Mouse (Mus musculus): ENCODE results near the gene Isg20l2. TPM values are rescaled to one million over a fixed set of nuclear protein-coding genes. Genes with fewer than 3 reads are reported as not detected.

The Isg20l2 gene
- polyA plus RNA-seq, 1 experiment: 54.7 TPM

- Histone ChIP-seq H3K4me3 (ENCODE audit: insufficient read depth, low read length) (no peak overlapping the region), H3K4me1 (ENCODE audit: control insufficient read depth, insufficient read depth, low read length) (peaks cover 47% of the 10 kb centered on the region), H3K27ac (ENCODE audit: insufficient read depth, low read length) (peak overlapping the region; percentile 34; the same call in 1 of the 2 replicates)
- TF ChIP-seq CTCF (IDR thresholded peaks at IDR 0.05; ENCODE audit: borderline replicate concordance, insufficient read depth, low read length) (no peak), POLR2A (IDR thresholded peaks at IDR 0.05; ENCODE audit: low read depth, low read length) (no peak)
These were observed 15.8 kb downstream of the Isg20l2 start for GRCm38 (mm10) chr3:87945781-87946540.

GRCm38 (mm10) chr3:87946541-87946860 lies 16.4 kb downstream of the Isg20l2 start:
- Histone ChIP-seq H3K27ac (ENCODE audit: insufficient read depth, low read length) (peak overlapping the region; percentile 14), H3K4me3 (ENCODE audit: insufficient read depth, low read length) (no peak overlapping the region), H3K4me1 (ENCODE audit: control insufficient read depth, insufficient read depth, low read length) (peaks cover 45% of the 10 kb centered on the region)
- TF ChIP-seq CTCF (IDR thresholded peaks at IDR 0.05; ENCODE audit: borderline replicate concordance, insufficient read depth, low read length) (no peak), POLR2A (IDR thresholded peaks at IDR 0.05; ENCODE audit: low read depth, low read length) (no peak)

GRCm38 (mm10) chr3:87947056-87947810 lies 17.1 kb downstream of the Isg20l2 start:
- Histone ChIP-seq H3K4me3 (ENCODE audit: insufficient read depth, low read length) (no peak overlapping the region), H3K4me1 (ENCODE audit: control insufficient read depth, insufficient read depth, low read length) (peaks cover 38% of the 10 kb centered on the region), H3K27ac (ENCODE audit: insufficient read depth, low read length) (peak overlapping the region; percentile 14)
- TF ChIP-seq POLR2A (IDR thresholded peaks at IDR 0.05; ENCODE audit: low read depth, low read length): no peak; the same call in 1 of the 2 replicates
- TF ChIP-seq CTCF (IDR thresholded peaks at IDR 0.05; ENCODE audit: borderline replicate concordance, insufficient read depth, low read length): no peak

- H3K4me3 ChIP-seq (ENCODE audit: insufficient read depth, low read length): no peak overlapping the region
- TF ChIP-seq POLR2A (IDR thresholded peaks at IDR 0.05; ENCODE audit: low read depth, low read length) (no peak), CTCF (IDR thresholded peaks at IDR 0.05; ENCODE audit: borderline replicate concordance, insufficient read depth, low read length) (no peak)
- 0 out of 2 replicates have a peak overlapping the region, but pooled peaks have one; percentile 9 for H3K27ac ChIP-seq (ENCODE audit: insufficient read depth, low read length)
- peaks cover 37% of the 10 kb centered on the region for H3K4me1 ChIP-seq (ENCODE audit: control insufficient read depth, insufficient read depth, low read length)
These were observed 17.7 kb downstream of the Isg20l2 start for GRCm38 (mm10) chr3:87947811-87948199.

GRCm38 (mm10) chr3:87948378-87949265 lies 18.5 kb downstream of the Isg20l2 start, which contains the start of gene Crabp2:
TSS of gene Crabp2 (plus strand) at chr3:87948666.
- H3K4me3 ChIP-seq (ENCODE audit: insufficient read depth, low read length): peak within 1 kb of the TSS; percentile 28
- peak within 1 kb of the TSS; percentile 73 for H3K27ac ChIP-seq (ENCODE audit: insufficient read depth, low read length)
- peak; percentile 82 for TF ChIP-seq POLR2A (IDR thresholded peaks at IDR 0.05; ENCODE audit: low read depth, low read length)
- no peak for TF ChIP-seq CTCF (IDR thresholded peaks at IDR 0.05; ENCODE audit: borderline replicate concordance, insufficient read depth, low read length)
- peaks cover 37% of the 10 kb centered on the region for H3K4me1 ChIP-seq (ENCODE audit: control insufficient read depth, insufficient read depth, low read length)

- Histone ChIP-seq H3K27ac (ENCODE audit: insufficient read depth, low read length) (peak overlapping the region; percentile 73), H3K4me1 (ENCODE audit: control insufficient read depth, insufficient read depth, low read length) (peaks cover 32% of the 10 kb centered on the region), H3K4me3 (ENCODE audit: insufficient read depth, low read length) (peak overlapping the region; percentile 28)
- peak; percentile 21; the same call in 1 of the 2 replicates for TF ChIP-seq POLR2A (IDR thresholded peaks at IDR 0.05; ENCODE audit: low read depth, low read length)
- TF ChIP-seq CTCF (IDR thresholded peaks at IDR 0.05; ENCODE audit: borderline replicate concordance, insufficient read depth, low read length): no peak
These were observed 19.3 kb downstream of the Isg20l2 start for GRCm38 (mm10) chr3:87949266-87949954.

GRCm38 (mm10) chr3:87949955-87950515 lies 19.9 kb downstream of the Isg20l2 start:
- H3K4me1 ChIP-seq (ENCODE audit: control insufficient read depth, insufficient read depth, low read length): peaks cover 26% of the 10 kb centered on the region
- no peak for TF ChIP-seq CTCF (IDR thresholded peaks at IDR 0.05; ENCODE audit: borderline replicate concordance, insufficient read depth, low read length)
- no peak for TF ChIP-seq POLR2A (IDR thresholded peaks at IDR 0.05; ENCODE audit: low read depth, low read length)
- H3K27ac ChIP-seq (ENCODE audit: insufficient read depth, low read length): peak overlapping the region; percentile 22; the same call in 1 of the 2 replicates
- peak overlapping the region; percentile 8 for H3K4me3 ChIP-seq (ENCODE audit: insufficient read depth, low read length)

GRCm38 (mm10) chr3:87951946-87952345 lies 21.8 kb downstream of the Isg20l2 start:
- TF ChIP-seq CTCF (IDR thresholded peaks at IDR 0.05; ENCODE audit: borderline replicate concordance, insufficient read depth, low read length): no peak
- TF ChIP-seq POLR2A (IDR thresholded peaks at IDR 0.05; ENCODE audit: low read depth, low read length): no peak
- Histone ChIP-seq H3K4me3 (ENCODE audit: insufficient read depth, low read length) (no peak overlapping the region), H3K27ac (ENCODE audit: insufficient read depth, low read length) (no peak overlapping the region), H3K4me1 (ENCODE audit: control insufficient read depth, insufficient read depth, low read length) (peaks cover 9% of the 10 kb centered on the region)
